Mouse (Mus musculus) frontal cortex, adult 2 months (tissue): ENCODE measurements around the gene Mcidas. TPM values are rescaled to one million over a fixed set of nuclear protein-coding genes. Genes with fewer than 3 reads are reported as not detected.
"Not testable (repeated sequence)": the region's sequence is repeated elsewhere in the genome, so short reads cannot be mapped to it uniquely, and the experiment has no call there.

Experiments used
- DNase-seq, 2 experiments: peaks; one replicate each; pipeline ENCODE4 v3.0.0; 2022; ENCODE audit warnings: low spot score in 1 of 2; ENCODE audit errors: extremely low spot score in 1 of 2
- polyA plus RNA-seq: library from polyadenylated mRNA; depleted of rRNA; stranded (reverse); fragments of >200 nt; gene quantifications from 2 replicates; pipeline ENCODE4 v1.2.3, GENCODE M21; 2012

Gene Mcidas
- polyA plus RNA-seq, 1 experiment = 0.26 TPM

- no peak for DNase-seq
These were observed 7.1 kb downstream of the Mcidas start for GRCm38 (mm10) chr13:113000576-113001318.

- no peak for DNase-seq
These were observed 19.0 kb downstream of the Mcidas start for GRCm38 (mm10) chr13:113012683-113013082.

- not testable (repeated sequence) for DNase-seq
These were observed 19.7 kb downstream of the Mcidas start for GRCm38 (mm10) chr13:113013174-113013953.

- DNase-seq = no peak
These were observed 27.9 kb downstream of the Mcidas start for GRCm38 (mm10) chr13:113021521-113021920.

GRCm38 (mm10) chr13:113022467-113022866 lies 28.8 kb downstream of the Mcidas start:
- DNase-seq = no peak

- DNase-seq = no peak
These were observed 29.9 kb downstream of the Mcidas start for GRCm38 (mm10) chr13:113023274-113024143.

GRCm38 (mm10) chr13:113031351-113031750 lies 37.7 kb downstream of the Mcidas start:
- DNase-seq = no peak

- DNase-seq = peak in 1 of 2 experiments; percentile 57
These were observed 38.3 kb downstream of the Mcidas start for GRCm38 (mm10) chr13:113031792-113032571.

- no peak for DNase-seq
These were observed 39.2 kb downstream of the Mcidas start for GRCm38 (mm10) chr13:113032831-113033230.

GRCm38 (mm10) chr13:113034271-113034886 lies 40.7 kb downstream of the Mcidas start:
- DNase-seq = no peak

- peak in 1 of 2 experiments; percentile 52 for DNase-seq
These were observed 41.3 kb downstream of the Mcidas start, which contains the start of gene Cdc20b for GRCm38 (mm10) chr13:113034950-113035421. TSS of gene Cdc20b (plus strand) at chr13:113035111.

- peak; percentile 59 to 93 for DNase-seq
These were observed 42.2 kb downstream of the Mcidas start for GRCm38 (mm10) chr13:113035852-113036251.

- DNase-seq = no peak
These were observed 51.2 kb downstream of the Mcidas start for GRCm38 (mm10) chr13:113044876-113045275.

GRCm38 (mm10) chr13:113045458-113046110 lies 51.9 kb downstream of the Mcidas start:
- no peak for DNase-seq

GRCm38 (mm10) chr13:113046211-113046883 lies 52.7 kb downstream of the Mcidas start, which contains the start of gene Gpx8:
TSS of gene Gpx8 (minus strand) at chr13:113046410.
- DNase-seq = peak in 1 of 2 experiments; percentile 70

- DNase-seq = no peak
These were observed 53.4 kb downstream of the Mcidas start for GRCm38 (mm10) chr13:113047018-113047417.

- no peak for DNase-seq
These were observed 54.0 kb downstream of the Mcidas start for GRCm38 (mm10) chr13:113047647-113048046.
